Mouse (Mus musculus): Measurements from ENCODE around the gene Hmgn3. TPM values are rescaled to one million over a fixed set of nuclear protein-coding genes. Genes with fewer than 3 reads are reported as not detected.
A peak's percentile ranks its signal among the peaks of the same experiment; 100 is the strongest.

Hmgn3 gene
- polyA plus RNA-seq, 1 experiment from 2014 or later, result 126 TPM

GRCm38 (mm10) chr9:83110406-83111116 is 35.9 kb downstream of the Hmgn3 start:
- H3K9ac ChIP-seq (replicated peaks; ENCODE audit: low read length), result no peak overlapping the region
- no peaks in the 10 kb centered on the region for H3K27me3 ChIP-seq (ENCODE audit: control insufficient read depth, insufficient read depth, low read length)
- no peak for DNase-seq
- no peak overlapping the region for H3K27ac ChIP-seq (replicated peaks; ENCODE audit: low read depth, low read length)
- 94% methylated on average over 9 of the region's 9 CpGs for WGBS
- no peak for ATAC-seq (ENCODE audit: low FRiP score, low TSS enrichment)
- 0 out of 2 replicates have a peak, but pooled peaks cover 4% of the 10 kb centered on the region for H3K36me3 ChIP-seq (ENCODE audit: control insufficient read depth, insufficient read depth, low read length)
- H3K4me1 ChIP-seq (ENCODE audit: control insufficient read depth, insufficient read depth, low read length), result no peaks in the 10 kb centered on the region
- no peaks in the 10 kb centered on the region for H3K9me3 ChIP-seq (ENCODE audit: control insufficient read depth, low read length)
- no peak overlapping the region for H3K4me2 ChIP-seq (ENCODE audit: low read length)
- H3K4me3 ChIP-seq (replicated peaks; ENCODE audit: low read depth, low read length), result no peak overlapping the region

GRCm38 (mm10) chr9:83109705-83110104 is 36.8 kb downstream of the Hmgn3 start:
- no peaks in the 10 kb centered on the region for H3K4me1 ChIP-seq (ENCODE audit: control insufficient read depth, insufficient read depth, low read length)
- no peak for ATAC-seq (ENCODE audit: low FRiP score, low TSS enrichment)
- DNase-seq, result no peak
- H3K36me3 ChIP-seq (ENCODE audit: control insufficient read depth, insufficient read depth, low read length), result 0 out of 2 replicates have a peak, but pooled peaks cover 4% of the 10 kb centered on the region
- no peak overlapping the region for H3K27ac ChIP-seq (replicated peaks; ENCODE audit: low read depth, low read length)
- WGBS, result 89% methylated on average over 6 of the region's 6 CpGs
- no peak overlapping the region for H3K4me3 ChIP-seq (replicated peaks; ENCODE audit: low read depth, low read length)
- H3K9ac ChIP-seq (replicated peaks; ENCODE audit: low read length), result no peak overlapping the region
- H3K27me3 ChIP-seq (ENCODE audit: control insufficient read depth, insufficient read depth, low read length), result no peaks in the 10 kb centered on the region
- H3K9me3 ChIP-seq (ENCODE audit: control insufficient read depth, low read length), result no peaks in the 10 kb centered on the region
- no peak overlapping the region for H3K4me2 ChIP-seq (ENCODE audit: low read length)

- Histone ChIP-seq H3K27me3 (ENCODE audit: control insufficient read depth, insufficient read depth, low read length) (no peaks in the 10 kb centered on the region), H3K27ac (replicated peaks; ENCODE audit: low read depth, low read length) (no peak overlapping the region), H3K36me3 (ENCODE audit: control insufficient read depth, insufficient read depth, low read length) (0 out of 2 replicates have a peak, but pooled peaks cover 4% of the 10 kb centered on the region), H3K4me2 (ENCODE audit: low read length) (no peak overlapping the region), H3K9ac (replicated peaks; ENCODE audit: low read length) (no peak overlapping the region), H3K4me1 (ENCODE audit: control insufficient read depth, insufficient read depth, low read length) (no peaks in the 10 kb centered on the region), H3K4me3 (replicated peaks; ENCODE audit: low read depth, low read length) (no peak overlapping the region), H3K9me3 (ENCODE audit: control insufficient read depth, low read length) (no peaks in the 10 kb centered on the region)
- DNase-seq (no peak), ATAC-seq (ENCODE audit: low FRiP score, low TSS enrichment) (no peak)
- WGBS, result 78% methylated on average over 3 of the region's 3 CpGs
Observed at GRCm38 (mm10) chr9:83108821-83109220, 37.7 kb downstream of the Hmgn3 start.

- Histone ChIP-seq H3K9ac (replicated peaks; ENCODE audit: low read length) (no peak overlapping the region), H3K9me3 (ENCODE audit: control insufficient read depth, low read length) (no peaks in the 10 kb centered on the region), H3K36me3 (ENCODE audit: control insufficient read depth, insufficient read depth, low read length) (no peaks in the 10 kb centered on the region), H3K4me2 (ENCODE audit: low read length) (no peak overlapping the region), H3K4me1 (ENCODE audit: control insufficient read depth, insufficient read depth, low read length) (peaks cover 4% of the 10 kb centered on the region; the same call in 1 of the 2 replicates), H3K27me3 (ENCODE audit: control insufficient read depth, insufficient read depth, low read length) (no peaks in the 10 kb centered on the region), H3K4me3 (replicated peaks; ENCODE audit: low read depth, low read length) (no peak overlapping the region), H3K27ac (replicated peaks; ENCODE audit: low read depth, low read length) (no peak overlapping the region)
- 90% methylated on average over 3 of the region's 3 CpGs for WGBS
- ATAC-seq (ENCODE audit: low FRiP score, low TSS enrichment), result no peak
- DNase-seq, result no peak
Observed at GRCm38 (mm10) chr9:83103785-83104184, 42.7 kb downstream of the Hmgn3 start.

- ATAC-seq (ENCODE audit: low FRiP score, low TSS enrichment) (no peak), DNase-seq (no peak)
- Histone ChIP-seq H3K4me2 (ENCODE audit: low read length) (no peak overlapping the region), H3K27me3 (ENCODE audit: control insufficient read depth, insufficient read depth, low read length) (no peaks in the 10 kb centered on the region), H3K9me3 (ENCODE audit: control insufficient read depth, low read length) (no peaks in the 10 kb centered on the region), H3K27ac (replicated peaks; ENCODE audit: low read depth, low read length) (no peak overlapping the region), H3K4me3 (replicated peaks; ENCODE audit: low read depth, low read length) (no peak overlapping the region), H3K9ac (replicated peaks; ENCODE audit: low read length) (no peak overlapping the region), H3K4me1 (ENCODE audit: control insufficient read depth, insufficient read depth, low read length) (peaks cover 6% of the 10 kb centered on the region; the same call in 1 of the 2 replicates), H3K36me3 (ENCODE audit: control insufficient read depth, insufficient read depth, low read length) (no peaks in the 10 kb centered on the region)
- WGBS, result 86% methylated on average over 3 of the region's 3 CpGs
Observed at GRCm38 (mm10) chr9:83101691-83102090, 44.8 kb downstream of the Hmgn3 start.

- Histone ChIP-seq H3K4me2 (ENCODE audit: low read length) (no peak overlapping the region), H3K4me3 (replicated peaks; ENCODE audit: low read depth, low read length) (no peak overlapping the region), H3K9ac (replicated peaks; ENCODE audit: low read length) (no peak overlapping the region), H3K27me3 (ENCODE audit: control insufficient read depth, insufficient read depth, low read length) (no peaks in the 10 kb centered on the region), H3K27ac (replicated peaks; ENCODE audit: low read depth, low read length) (no peak overlapping the region), H3K9me3 (ENCODE audit: control insufficient read depth, low read length) (no peaks in the 10 kb centered on the region), H3K36me3 (ENCODE audit: control insufficient read depth, insufficient read depth, low read length) (no peaks in the 10 kb centered on the region), H3K4me1 (ENCODE audit: control insufficient read depth, insufficient read depth, low read length) (peaks cover 6% of the 10 kb centered on the region; the same call in 1 of the 2 replicates)
- DNase-seq (no peak), ATAC-seq (ENCODE audit: low FRiP score, low TSS enrichment) (no peak)
- WGBS, result 93% methylated on average over 3 of the region's 3 CpGs
Observed at GRCm38 (mm10) chr9:83100786-83101185, 45.7 kb downstream of the Hmgn3 start.

- Histone ChIP-seq H3K27ac (replicated peaks; ENCODE audit: low read depth, low read length) (no peak overlapping the region), H3K4me2 (ENCODE audit: low read length) (no peak overlapping the region), H3K27me3 (ENCODE audit: control insufficient read depth, insufficient read depth, low read length) (no peaks in the 10 kb centered on the region), H3K36me3 (ENCODE audit: control insufficient read depth, insufficient read depth, low read length) (no peaks in the 10 kb centered on the region), H3K4me1 (ENCODE audit: control insufficient read depth, insufficient read depth, low read length) (peaks cover 6% of the 10 kb centered on the region; the same call in 1 of the 2 replicates), H3K9me3 (ENCODE audit: control insufficient read depth, low read length) (no peaks in the 10 kb centered on the region), H3K4me3 (replicated peaks; ENCODE audit: low read depth, low read length) (no peak overlapping the region), H3K9ac (replicated peaks; ENCODE audit: low read length) (no peak overlapping the region)
- no peak for ATAC-seq (ENCODE audit: low FRiP score, low TSS enrichment)
- peak; percentile 17 for DNase-seq
- 70% methylated on average over 12 of the region's 12 CpGs for WGBS
Observed at GRCm38 (mm10) chr9:83098652-83099307, 47.7 kb downstream of the Hmgn3 start.

- no peak overlapping the region for H3K4me3 ChIP-seq (replicated peaks; ENCODE audit: low read depth, low read length)
- no peaks in the 10 kb centered on the region for H3K27me3 ChIP-seq (ENCODE audit: control insufficient read depth, insufficient read depth, low read length)
- no peak overlapping the region for H3K9ac ChIP-seq (replicated peaks; ENCODE audit: low read length)
- H3K4me1 ChIP-seq (ENCODE audit: control insufficient read depth, insufficient read depth, low read length), result peaks cover 6% of the 10 kb centered on the region; the same call in 1 of the 2 replicates
- H3K36me3 ChIP-seq (ENCODE audit: control insufficient read depth, insufficient read depth, low read length), result no peaks in the 10 kb centered on the region
- ATAC-seq (ENCODE audit: low FRiP score, low TSS enrichment), result no peak
- WGBS, result 68% methylated on average over 8 of the region's 8 CpGs
- no peak for DNase-seq
- H3K9me3 ChIP-seq (ENCODE audit: control insufficient read depth, low read length), result no peaks in the 10 kb centered on the region
- H3K27ac ChIP-seq (replicated peaks; ENCODE audit: low read depth, low read length), result no peak overlapping the region
- no peak overlapping the region for H3K4me2 ChIP-seq (ENCODE audit: low read length)
Observed at GRCm38 (mm10) chr9:83097816-83098215, 48.7 kb downstream of the Hmgn3 start.
